Mouse (Mus musculus): ENCODE results near the gene Agbl4.
"Not testable (repeated sequence)": the region's sequence is repeated elsewhere in the genome, so short reads cannot be mapped to it uniquely, and the experiment has no call there.

Agbl4 gene

GRCm38 (mm10) chr4:110921013-110921412, 523.6 kb downstream of the Agbl4 start:
- DNase-seq = no peak

GRCm38 (mm10) chr4:111001641-111002040, 604.2 kb downstream of the Agbl4 start:
- DNase-seq = no peak

DNA sequence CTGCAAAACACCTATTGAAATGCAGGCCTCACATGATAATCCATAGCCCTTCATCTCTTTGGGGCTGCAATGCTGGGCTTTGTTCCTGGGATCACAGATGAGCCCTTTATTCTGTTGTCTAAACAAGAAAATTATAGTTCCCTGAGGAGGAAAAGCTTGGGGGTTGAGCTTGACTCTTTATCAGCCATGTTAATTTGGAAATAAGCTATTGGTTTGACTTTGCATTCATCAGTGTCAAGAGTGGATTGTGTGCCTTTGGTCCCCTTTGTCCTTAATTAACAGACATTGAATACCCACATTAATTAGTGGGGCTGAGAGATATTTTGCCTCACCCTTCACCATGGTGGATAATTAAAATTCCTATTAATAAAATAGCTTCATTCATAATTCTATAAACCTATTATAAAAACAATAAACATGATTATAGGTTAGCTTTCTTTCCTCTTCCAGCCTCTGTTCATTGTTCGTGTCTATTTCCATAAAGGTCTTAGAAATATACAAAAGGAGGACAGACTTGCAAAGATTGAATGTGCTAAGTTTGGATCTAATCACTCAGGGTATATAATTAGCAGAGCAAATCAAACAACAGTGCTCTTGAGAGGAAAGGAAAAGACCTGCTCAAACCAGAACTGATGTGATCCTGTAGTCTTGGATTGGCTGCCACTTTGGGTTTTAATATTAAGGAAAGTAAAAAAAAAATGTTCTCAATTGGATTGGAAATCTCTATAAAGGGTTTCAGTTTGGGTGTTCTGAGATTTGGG, 607.4 kb downstream of the Agbl4 start:
- no peak for DNase-seq

DNA sequence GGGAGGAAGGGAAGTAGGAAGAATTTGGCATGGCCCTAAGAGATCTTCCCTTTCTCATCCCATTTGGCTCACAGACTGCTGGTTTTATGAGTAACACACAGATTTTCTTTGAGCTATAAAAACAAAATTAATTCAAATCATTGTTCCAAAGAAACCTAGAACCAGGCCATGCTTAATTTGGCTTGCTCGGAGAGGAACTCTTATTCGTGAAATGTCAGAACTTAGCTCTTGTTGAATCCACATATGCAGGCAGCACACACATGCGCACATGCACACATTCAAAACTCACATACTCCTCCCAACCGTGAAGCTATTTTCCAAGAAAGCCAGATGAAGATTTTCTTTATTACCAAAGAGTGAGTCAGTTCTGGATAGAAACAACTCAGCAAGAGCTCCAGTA, 621.9 kb downstream of the Agbl4 start:
- no peak for DNase-seq

DNA sequence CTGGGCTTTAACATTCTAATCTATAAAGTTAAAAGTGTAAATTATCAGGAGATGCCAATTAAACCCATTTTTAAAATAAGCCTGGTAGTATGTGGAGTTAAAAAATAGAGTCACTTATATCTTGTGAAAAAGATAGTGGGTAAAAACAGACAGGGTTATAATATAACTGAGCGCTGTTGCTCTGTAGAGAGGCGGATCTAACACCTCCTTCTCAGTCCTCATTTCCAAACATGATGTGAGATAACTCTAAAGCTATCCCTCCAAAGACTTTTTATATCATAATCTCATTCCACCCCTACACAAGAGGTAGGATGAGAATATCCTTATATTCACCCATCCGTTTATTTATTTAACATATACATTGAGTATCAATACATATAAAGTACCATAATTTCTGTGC, 669.9 kb downstream of the Agbl4 start:
- no peak for DNase-seq

- no peak for DNase-seq
Observed at GRCm38 (mm10) chr4:111073738-111074497, 676.5 kb downstream of the Agbl4 start.

DNA sequence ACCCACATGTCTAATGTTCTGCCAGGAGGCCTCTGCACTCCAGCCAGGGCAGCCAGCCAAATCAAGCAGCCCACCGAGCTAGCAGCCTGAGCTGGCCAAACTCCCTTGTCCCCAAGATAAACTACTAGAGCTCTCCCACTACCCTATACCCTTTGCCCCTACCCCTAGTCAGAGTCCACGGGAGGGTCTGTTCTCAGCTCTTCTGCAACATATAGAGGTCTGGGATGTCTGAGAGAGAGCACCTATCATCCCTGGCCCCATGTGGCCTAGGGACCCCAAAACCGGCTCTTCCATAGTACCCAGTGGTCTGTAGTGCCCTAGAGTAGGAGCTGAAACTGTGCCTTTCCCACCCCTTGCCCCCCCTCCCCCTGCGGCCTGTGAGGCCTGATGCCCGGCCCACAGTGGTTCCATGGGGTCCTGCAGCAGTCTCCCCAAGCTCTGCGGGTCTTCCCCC, 677.3 kb downstream of the Agbl4 start:
- no peak for DNase-seq

- DNase-seq = no peak
Observed at GRCm38 (mm10) chr4:111077810-111078209, 680.3 kb downstream of the Agbl4 start.

- no peak for DNase-seq
Observed at GRCm38 (mm10) chr4:111085330-111085729, 687.9 kb downstream of the Agbl4 start.

DNA sequence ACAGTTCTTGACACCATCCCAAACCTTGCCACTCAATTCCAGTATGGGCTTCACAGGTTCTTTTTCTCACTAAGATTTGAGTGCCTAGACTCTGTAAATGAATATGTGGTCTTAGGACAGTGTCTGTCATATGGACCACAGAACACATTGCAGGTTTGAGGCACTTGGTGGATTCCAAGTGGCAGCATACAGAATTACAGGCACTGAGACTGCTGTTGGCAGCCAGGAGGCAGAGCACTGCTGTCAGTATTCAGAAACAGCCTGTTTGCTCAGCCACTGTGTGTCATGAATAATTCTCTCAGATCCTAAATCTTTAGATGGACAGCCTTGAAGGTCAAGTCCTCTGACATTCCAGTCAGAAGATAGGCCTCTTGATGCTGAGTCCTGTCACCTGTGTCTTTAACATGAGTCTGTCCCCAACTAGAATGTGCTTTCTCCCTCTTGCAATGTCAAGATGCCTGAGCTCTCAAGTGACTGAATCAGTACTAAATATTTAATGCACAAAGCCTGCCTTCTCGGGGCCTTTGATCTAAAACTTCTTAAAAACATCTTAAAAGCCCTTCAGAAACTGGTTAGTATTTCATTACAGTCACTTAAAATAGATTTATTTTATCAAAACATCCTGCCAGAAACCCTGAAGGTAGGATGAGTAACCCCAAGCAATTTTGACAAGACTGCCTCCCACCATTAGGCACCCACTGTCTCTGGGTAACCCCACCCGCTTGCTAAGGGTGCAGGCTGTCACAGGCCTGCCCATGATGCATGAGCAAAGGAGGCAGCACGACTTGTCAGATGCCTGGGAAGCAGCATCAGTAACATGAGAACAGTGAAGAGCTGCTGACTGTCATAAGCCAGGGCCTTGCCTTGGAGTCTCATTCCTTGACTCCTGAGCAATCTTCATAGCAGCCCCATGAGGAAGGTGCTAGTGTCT, 739.0 kb downstream of the Agbl4 start:
- no peak for DNase-seq

DNA sequence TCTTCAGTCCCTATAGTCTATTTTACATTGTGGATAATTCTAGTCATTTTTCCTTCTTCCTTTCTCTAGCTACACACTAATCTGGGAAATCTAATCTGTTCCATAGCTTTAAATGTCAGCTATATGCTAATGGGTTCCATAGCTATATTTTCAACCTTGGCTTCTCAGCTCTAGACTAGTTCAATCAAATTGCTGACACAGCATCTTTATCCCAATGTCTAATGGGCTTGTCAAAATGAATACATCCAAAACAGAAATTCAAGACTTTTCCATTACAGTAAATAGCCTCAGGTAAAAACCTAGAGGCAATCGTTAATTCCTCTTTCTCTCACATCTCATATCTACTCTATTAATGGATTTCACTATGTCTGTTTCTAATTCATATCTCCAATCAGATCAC, 750.3 kb downstream of the Agbl4 start:
- no peak for DNase-seq

GRCm38 (mm10) chr4:111155859-111156258, 758.4 kb downstream of the Agbl4 start:
- DNase-seq = no peak

DNA sequence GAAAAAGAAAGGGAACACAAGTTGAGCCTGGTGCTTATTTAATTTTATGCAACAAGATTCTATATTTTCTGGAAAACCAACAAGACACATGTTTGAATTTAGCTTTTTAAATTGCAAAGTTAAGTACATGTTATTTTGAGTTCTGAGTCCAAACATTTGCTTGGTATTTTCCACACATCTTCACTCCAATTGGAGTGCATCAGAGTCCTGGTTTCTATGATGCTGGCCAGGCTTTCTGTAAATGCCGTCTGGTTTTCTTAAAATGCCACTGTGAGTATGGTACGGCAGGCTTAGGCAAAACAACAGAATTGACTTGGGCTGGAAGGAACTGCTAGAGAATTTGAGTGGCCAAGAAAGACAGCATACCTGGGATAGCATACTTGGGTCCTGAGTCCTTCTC, 784.0 kb downstream of the Agbl4 start:
- DNase-seq = no peak

DNA sequence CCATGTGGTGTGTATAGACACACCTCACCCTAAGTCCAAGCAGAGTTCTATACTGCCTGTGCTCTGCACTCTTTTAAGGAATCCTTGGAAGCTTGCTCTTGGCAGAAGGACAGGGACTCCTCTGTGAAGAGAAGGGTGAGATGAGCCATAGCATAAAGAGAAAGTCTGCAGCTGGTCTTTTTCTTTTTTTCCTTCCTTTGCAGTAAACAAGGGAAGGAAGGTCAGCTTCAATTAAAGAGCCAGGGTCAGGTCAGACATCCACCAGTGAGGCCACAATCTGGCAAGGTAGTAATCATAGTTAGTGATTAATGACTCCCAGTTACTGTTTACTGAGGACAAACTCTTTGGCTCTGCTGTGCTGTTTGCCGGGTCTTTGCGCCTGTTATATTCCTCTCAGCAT, 802.6 kb downstream of the Agbl4 start:
- DNase-seq = no peak

GRCm38 (mm10) chr4:111215191-111215762, 817.8 kb downstream of the Agbl4 start:
- DNase-seq = no peak

GRCm38 (mm10) chr4:111219030-111219429, 821.6 kb downstream of the Agbl4 start:
- not testable (repeated sequence) for DNase-seq

DNA sequence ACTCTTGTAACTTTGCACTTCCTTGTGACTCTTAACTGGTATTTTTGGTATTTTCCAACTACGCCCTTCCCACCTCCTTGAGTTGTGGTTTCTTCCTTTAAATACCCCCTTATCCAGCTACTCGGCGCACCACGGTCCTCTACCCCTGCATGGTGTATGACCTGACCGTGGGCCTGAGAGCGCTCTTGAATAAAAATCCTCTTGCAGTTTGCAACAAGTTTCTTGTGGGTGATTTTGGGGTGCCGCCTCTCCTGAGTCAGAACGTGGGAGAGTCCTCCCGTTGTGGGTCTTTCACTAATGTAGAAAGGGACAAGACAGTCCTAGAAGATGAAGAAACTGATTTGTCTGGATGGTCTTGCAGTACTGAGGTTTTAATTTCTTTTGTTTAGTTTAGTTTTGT, 822.1 kb downstream of the Agbl4 start:
- DNase-seq = not testable (repeated sequence)

DNA sequence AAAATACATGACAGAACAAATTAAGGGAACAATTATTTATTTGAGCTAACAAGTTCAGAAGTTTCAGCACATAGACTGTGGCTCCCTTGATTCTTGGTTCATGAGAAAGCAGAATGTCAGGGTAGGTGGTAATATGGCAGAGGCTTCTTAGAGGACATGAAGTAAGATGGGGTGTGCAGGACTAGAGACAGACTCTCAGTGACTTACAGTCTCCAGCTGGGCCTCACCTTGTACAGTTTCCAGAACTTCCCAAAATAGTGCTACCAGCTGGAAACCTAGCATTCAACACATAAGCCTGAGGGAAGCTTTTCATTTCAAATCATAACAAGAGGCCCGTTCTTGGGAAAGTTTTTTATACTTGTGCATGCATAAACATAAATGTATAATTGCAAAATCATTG, 836.4 kb downstream of the Agbl4 start:
- DNase-seq = peak; percentile 16

DNA sequence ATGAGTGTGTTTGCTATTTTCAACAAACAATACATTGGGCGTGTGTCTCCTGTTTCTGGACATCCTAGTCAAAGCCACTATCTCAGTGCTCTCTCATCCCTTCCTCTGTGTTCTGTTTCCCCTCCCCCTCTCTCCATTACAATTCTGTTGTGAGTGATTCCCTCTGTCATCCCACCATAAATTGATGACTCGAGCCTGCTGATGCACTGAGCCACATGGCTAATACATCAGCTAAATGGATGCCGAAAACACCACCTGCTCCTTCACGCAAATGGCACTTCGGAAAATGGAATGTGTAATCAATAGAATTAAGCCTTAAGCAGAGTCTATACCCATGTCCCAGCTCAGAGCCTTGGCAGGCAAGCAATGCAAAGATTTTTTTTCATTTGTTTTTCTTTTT, 854.5 kb downstream of the Agbl4 start:
- no peak for DNase-seq

- DNase-seq = no peak
Observed at GRCm38 (mm10) chr4:111255499-111255898, 858.0 kb downstream of the Agbl4 start.

- DNase-seq = no peak
Observed at GRCm38 (mm10) chr4:111256931-111257330, 859.5 kb downstream of the Agbl4 start.

GRCm38 (mm10) chr4:111280936-111281335, 883.5 kb downstream of the Agbl4 start:
- DNase-seq = no peak

DNA sequence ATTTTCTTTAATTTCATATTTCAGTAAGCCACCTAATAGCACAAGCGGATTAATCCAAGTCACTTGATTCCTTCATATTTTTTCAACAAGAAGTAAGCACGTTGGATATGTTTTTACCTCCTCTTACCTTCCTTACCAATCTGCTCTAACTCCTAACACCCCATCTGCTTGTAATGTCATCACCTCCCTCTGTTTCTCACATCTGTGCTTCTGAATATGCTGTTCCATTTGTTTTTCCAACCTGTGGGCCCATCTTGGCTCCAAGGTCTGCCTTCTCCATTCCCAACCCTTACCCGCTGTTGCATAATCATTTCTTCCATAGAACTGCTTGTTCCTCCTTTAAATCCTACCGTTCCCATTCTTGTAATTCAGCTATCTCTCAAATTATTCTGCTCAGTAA, 884.4 kb downstream of the Agbl4 start:
- no peak for DNase-seq
